Mouse (Mus musculus): ENCODE results near the gene Nbas. TPM values are rescaled to one million over a fixed set of nuclear protein-coding genes. Genes with fewer than 3 reads are reported as not detected.

Gene Nbas
- total RNA-seq, 2 experiments from 2014 or later: 23.8 to 25.2 TPM

- no peak for DNase-seq
These were observed 141.3 kb downstream of the Nbas start for GRCm38 (mm10) chr12:13410191-13410590.

GRCm38 (mm10) chr12:13418651-13419050, 149.7 kb downstream of the Nbas start:
- no peak for DNase-seq

- DNase-seq: no peak
These were observed 161.3 kb downstream of the Nbas start for GRCm38 (mm10) chr12:13430219-13430618.

- no peak for DNase-seq
These were observed 175.9 kb downstream of the Nbas start for GRCm38 (mm10) chr12:13444653-13445431.

- DNase-seq: no peak
These were observed 176.6 kb downstream of the Nbas start for GRCm38 (mm10) chr12:13445486-13446065.

GRCm38 (mm10) chr12:13448916-13449315, 180.0 kb downstream of the Nbas start:
- DNase-seq: no peak

- no peak for DNase-seq
These were observed 183.1 kb downstream of the Nbas start for GRCm38 (mm10) chr12:13452050-13452449.

- DNase-seq: no peak
These were observed 191.4 kb downstream of the Nbas start for GRCm38 (mm10) chr12:13460223-13460853.

- no peak for DNase-seq
These were observed 192.7 kb downstream of the Nbas start for GRCm38 (mm10) chr12:13461558-13462153.

- DNase-seq: no peak
These were observed 193.5 kb downstream of the Nbas start for GRCm38 (mm10) chr12:13462397-13462796.

- no peak for DNase-seq
These were observed 196.6 kb downstream of the Nbas start for GRCm38 (mm10) chr12:13465554-13465953.

GRCm38 (mm10) chr12:13474881-13475280, 205.9 kb downstream of the Nbas start:
- DNase-seq: no peak

- no peak for DNase-seq
These were observed 210.2 kb downstream of the Nbas start for GRCm38 (mm10) chr12:13479163-13479562.

- no peak for DNase-seq
These were observed 217.3 kb downstream of the Nbas start for GRCm38 (mm10) chr12:13486278-13486677.

- no peak for DNase-seq
These were observed 228.3 kb downstream of the Nbas start for GRCm38 (mm10) chr12:13497211-13497610.

- no peak for DNase-seq
These were observed 230.4 kb downstream of the Nbas start for GRCm38 (mm10) chr12:13499237-13499889.

- DNase-seq: no peak
These were observed 231.3 kb downstream of the Nbas start for GRCm38 (mm10) chr12:13500191-13500590.

- no peak for DNase-seq
These were observed 236.0 kb downstream of the Nbas start for GRCm38 (mm10) chr12:13504771-13505444.

- no peak for DNase-seq
These were observed 249.1 kb downstream of the Nbas start for GRCm38 (mm10) chr12:13518082-13518481.

GRCm38 (mm10) chr12:13519413-13519812, 250.5 kb downstream of the Nbas start:
- no peak for DNase-seq

- no peak for DNase-seq
These were observed 263.9 kb downstream of the Nbas start for GRCm38 (mm10) chr12:13532731-13533365.

GRCm38 (mm10) chr12:13539171-13539570, 270.2 kb downstream of the Nbas start:
- no peak for DNase-seq

All from heart, postnatal 4 days (tissue).